ENCODE assay signal across 7 mouse cellular contexts in the genomic region with DNA sequence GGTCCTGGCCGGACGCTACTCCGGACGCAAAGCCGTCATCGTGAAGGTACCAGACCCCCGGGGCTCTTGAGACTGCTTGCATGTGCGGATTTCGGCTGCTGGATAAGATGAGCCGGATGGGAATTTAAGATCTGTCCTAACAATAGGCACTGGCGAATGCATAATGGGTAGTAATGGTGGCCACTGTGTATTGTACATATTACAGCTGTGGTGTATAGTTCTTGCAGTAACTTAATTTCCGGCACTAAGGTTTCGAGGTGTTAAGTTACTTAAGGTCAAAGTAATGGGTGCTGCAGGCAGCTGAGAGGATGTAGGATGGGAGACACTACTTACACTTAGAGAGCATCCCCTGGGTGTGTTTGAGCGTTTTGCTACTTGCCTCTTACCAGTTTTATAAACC. TPM values are rescaled to one million over a fixed set of nuclear protein-coding genes. Genes with fewer than 3 reads are reported as not detected.
DNase-seq lines count a peak whose midpoint lies in the region; ATAC-seq and TF ChIP-seq lines count a peak whose summit lies in the region.

No protein-coding gene starts in this region.

- peak overlapping the region; percentile 95 for H3K4me3 ChIP-seq in megakaryocyte, embryonic 14.5 days (replicated peaks)
- peak overlapping the region; percentile 100 for H3K4me3 ChIP-seq in embryonic fibroblast, embryonic 13.5 days (ENCODE audit: insufficient read depth, low read length)
- H3K4me3 ChIP-seq in limb, embryonic 12.5 days (replicated peaks): peak overlapping the region; percentile 69
- H3K4me3 ChIP-seq in stomach, embryonic 15.5 days (replicated peaks): peak overlapping the region; percentile 81

- H3K4me2 ChIP-seq in limb, embryonic 12.5 days: peak overlapping the region; percentile 92
- H3K4me2 ChIP-seq in stomach, embryonic 15.5 days: peak overlapping the region; percentile 88

- H3K27ac ChIP-seq in embryonic fibroblast, embryonic 13.5 days (ENCODE audit: insufficient read depth, low read length): peak overlapping the region; percentile 45
- peak overlapping the region; percentile 95 for H3K27ac ChIP-seq in limb, embryonic 12.5 days
- H3K27ac ChIP-seq in stomach, embryonic 15.5 days: peak overlapping the region; percentile 84

- no peak for DNase-seq in urinary bladder, postnatal 10 days (ENCODE audit: low spot score)
- DNase-seq in gastrocnemius, postnatal 10 days: no peak

- H3K4me1 ChIP-seq in megakaryocyte, embryonic 14.5 days: peaks cover 34% of the 10 kb centered on the region
- no peaks in the 10 kb centered on the region for H3K4me1 ChIP-seq in embryonic fibroblast, embryonic 13.5 days (ENCODE audit: control insufficient read depth, insufficient read depth, low read length)
- H3K4me1 ChIP-seq in limb, embryonic 12.5 days (replicated peaks): peaks cover 18% of the 10 kb centered on the region
- peaks cover 12% of the 10 kb centered on the region; the same call in 1 of the 2 replicates for H3K4me1 ChIP-seq in stomach, embryonic 15.5 days

- H3K9me3 ChIP-seq in megakaryocyte, embryonic 14.5 days: no peaks in the 10 kb centered on the region
- H3K9me3 ChIP-seq in limb, embryonic 12.5 days: no peaks in the 10 kb centered on the region
- H3K9me3 ChIP-seq in stomach, embryonic 15.5 days: no peaks in the 10 kb centered on the region

- H3K36me3 ChIP-seq in megakaryocyte, embryonic 14.5 days (replicated peaks; ENCODE audit: low read length): peaks cover 32% of the 10 kb centered on the region
- peaks cover 32% of the 10 kb centered on the region for H3K36me3 ChIP-seq in limb, embryonic 12.5 days
- peaks cover 20% of the 10 kb centered on the region for H3K36me3 ChIP-seq in stomach, embryonic 15.5 days

- no peaks in the 10 kb centered on the region for H3K27me3 ChIP-seq in megakaryocyte, embryonic 14.5 days (replicated peaks)
- H3K27me3 ChIP-seq in limb, embryonic 12.5 days: no peaks in the 10 kb centered on the region
- H3K27me3 ChIP-seq in stomach, embryonic 15.5 days (replicated peaks): no peaks in the 10 kb centered on the region

- 1% methylated on average over 14 of the region's 14 CpGs for WGBS in limb, embryonic 12.5 days
- under 1% methylated on average over 14 of the region's 14 CpGs for WGBS in stomach, embryonic 15.5 days

- no peak for TF ChIP-seq POLR2A in embryonic fibroblast, embryonic 13.5 days (IDR thresholded peaks at IDR 0.05; ENCODE audit: low read depth, low read length)

- ATAC-seq in megakaryocyte, adult 5-6 weeks (ENCODE audit: poor library complexity, severe bottlenecking): no peak
- no peak for ATAC-seq in limb, embryonic 12.5 days (ENCODE audit: insufficient number of reproducible peaks, insufficient read depth, low FRiP score, low TSS enrichment, low read depth)
- ATAC-seq in stomach, embryonic 15.5 days (ENCODE audit: insufficient read depth, low FRiP score, low read depth): no peak

- no peak for TF ChIP-seq CTCF in embryonic fibroblast, embryonic 13.5 days (IDR thresholded peaks at IDR 0.05; ENCODE audit: borderline replicate concordance, insufficient read depth, low read length)

- peak overlapping the region; percentile 85 for H3K9ac ChIP-seq in limb, embryonic 12.5 days (replicated peaks)
- peak overlapping the region; percentile 89 for H3K9ac ChIP-seq in stomach, embryonic 15.5 days

RNA-seq across cellular contexts. Expression of a gene that starts 0.7 kb away (rescaled TPM):
- polyA plus RNA-seq in megakaryocyte, embryonic 14.5 days (2012; ENCODE audit: insufficient read depth, low replicate concordance): 250 and 697 TPM in 2 replicates
- total RNA-seq in megakaryocyte, adult 5-6 weeks (2015): 334 and 336 TPM in 2 replicates
- 2,102 and 2,594 TPM in 2 replicates for total RNA-seq in megakaryocyte, adult 5-6 weeks (2017)
- 668 and 702 TPM in 2 replicates for polyA plus RNA-seq in embryonic fibroblast, embryonic 13.5 days (2011; ENCODE audit: insufficient read length, low read depth, missing spikeins)
- 382 and 394 TPM in 2 replicates for polyA plus RNA-seq in limb, embryonic 12.5 days (2016; fragmentation: Nextera tagmentation; extraction: Ambion mirVana)
- 284 and 331 TPM in 2 replicates for polyA plus RNA-seq in stomach, embryonic 15.5 days (2015; fragmentation: Nextera tagmentation; extraction: Ambion mirVana)
- total RNA-seq in gastrocnemius, postnatal 10 days (2021): 10 to 100 TPM; 55.9 to 84.8 TPM

RNA-seq across cellular contexts. Expression of a gene that starts 5.4 kb away (rescaled TPM):
- 5.7 and 15.6 TPM in 2 replicates for polyA plus RNA-seq in megakaryocyte, embryonic 14.5 days (2012; ENCODE audit: insufficient read depth, low replicate concordance)
- 60.6 and 62.4 TPM in 2 replicates for total RNA-seq in megakaryocyte, adult 5-6 weeks (2015)
- total RNA-seq in megakaryocyte, adult 5-6 weeks (2017): 47.3 and 56.5 TPM in 2 replicates
- polyA plus RNA-seq in embryonic fibroblast, embryonic 13.5 days (2011; ENCODE audit: insufficient read length, low read depth, missing spikeins): 24.3 and 24.7 TPM in 2 replicates
- 6.3 and 6.6 TPM in 2 replicates for polyA plus RNA-seq in limb, embryonic 12.5 days (2016; fragmentation: Nextera tagmentation; extraction: Ambion mirVana)
- 24.2 and 24.5 TPM in 2 replicates for polyA plus RNA-seq in stomach, embryonic 15.5 days (2015; fragmentation: Nextera tagmentation; extraction: Ambion mirVana)
- 1 to 10 TPM; 6.6 to 7.2 TPM for total RNA-seq in gastrocnemius, postnatal 10 days (2021)

RNA-seq across cellular contexts. Expression of a gene that starts 17.6 kb away (rescaled TPM):
- 2.8 TPM in 1 of 2 replicates, not detected in the other for polyA plus RNA-seq in megakaryocyte, embryonic 14.5 days (2012; ENCODE audit: insufficient read depth, low replicate concordance)
- 0.43 and 2.5 TPM in 2 replicates for total RNA-seq in megakaryocyte, adult 5-6 weeks (2015)
- total RNA-seq in megakaryocyte, adult 5-6 weeks (2017): 0.66 TPM in 1 of 2 replicates, not detected in the other
- polyA plus RNA-seq in embryonic fibroblast, embryonic 13.5 days (2011; ENCODE audit: insufficient read length, low read depth, missing spikeins): 14.6 and 27.7 TPM in 2 replicates
- polyA plus RNA-seq in limb, embryonic 12.5 days (2016; fragmentation: Nextera tagmentation; extraction: Ambion mirVana): 7.8 and 9.4 TPM in 2 replicates
- polyA plus RNA-seq in stomach, embryonic 15.5 days (2015; fragmentation: Nextera tagmentation; extraction: Ambion mirVana): 14.5 and 17.5 TPM in 2 replicates
- total RNA-seq in gastrocnemius, postnatal 10 days (2021): 100 to 1,000 TPM in 1 of 2 experiments, 10 to 100 TPM in 1; 90.6 to 101 TPM

RNA-seq across cellular contexts. Expression of a gene that starts 17.9 kb away (rescaled TPM):
- 3.1 TPM in 1 of 2 replicates, not detected in the other for polyA plus RNA-seq in megakaryocyte, embryonic 14.5 days (2012; ENCODE audit: insufficient read depth, low replicate concordance)
- 2.4 and 3.0 TPM in 2 replicates for total RNA-seq in megakaryocyte, adult 5-6 weeks (2015)
- total RNA-seq in megakaryocyte, adult 5-6 weeks (2017): 3.1 and 3.3 TPM in 2 replicates
- polyA plus RNA-seq in embryonic fibroblast, embryonic 13.5 days (2011; ENCODE audit: insufficient read length, low read depth, missing spikeins): 8.0 and 10.1 TPM in 2 replicates
- polyA plus RNA-seq in limb, embryonic 12.5 days (2016; fragmentation: Nextera tagmentation; extraction: Ambion mirVana): 22.0 and 24.0 TPM in 2 replicates
- 20.7 and 20.8 TPM in 2 replicates for polyA plus RNA-seq in stomach, embryonic 15.5 days (2015; fragmentation: Nextera tagmentation; extraction: Ambion mirVana)
- total RNA-seq in gastrocnemius, postnatal 10 days (2021): 1 to 10 TPM; 6.5 to 6.8 TPM

RNA-seq across cellular contexts. Expression of a gene that starts 18.2 kb away (rescaled TPM):
- not detected in 2 replicates for polyA plus RNA-seq in megakaryocyte, embryonic 14.5 days (2012; ENCODE audit: insufficient read depth, low replicate concordance)
- 1.7 TPM in 1 of 2 replicates, not detected in the other for total RNA-seq in megakaryocyte, adult 5-6 weeks (2015)
- 0.95 and 1.3 TPM in 2 replicates for total RNA-seq in megakaryocyte, adult 5-6 weeks (2017)
- 12.6 and 14.7 TPM in 2 replicates for polyA plus RNA-seq in embryonic fibroblast, embryonic 13.5 days (2011; ENCODE audit: insufficient read length, low read depth, missing spikeins)
- polyA plus RNA-seq in limb, embryonic 12.5 days (2016; fragmentation: Nextera tagmentation; extraction: Ambion mirVana): 8.2 and 9.8 TPM in 2 replicates
- 6.9 and 12.3 TPM in 2 replicates for polyA plus RNA-seq in stomach, embryonic 15.5 days (2015; fragmentation: Nextera tagmentation; extraction: Ambion mirVana)
- total RNA-seq in gastrocnemius, postnatal 10 days (2021): 1 to 10 TPM; 3.5 to 5.2 TPM

Comparison
In these comparisons a context has a peak if more than half of its experiments do, and no peak if none do; other contexts are left out.
1. H3K27ac ChIP-seq: peak in every context shown above with its lines; median percentile 95 in limb, embryonic 12.5 days; 84 in stomach, embryonic 15.5 days; 45 in embryonic fibroblast, embryonic 13.5 days.